In the genomic region with DNA sequence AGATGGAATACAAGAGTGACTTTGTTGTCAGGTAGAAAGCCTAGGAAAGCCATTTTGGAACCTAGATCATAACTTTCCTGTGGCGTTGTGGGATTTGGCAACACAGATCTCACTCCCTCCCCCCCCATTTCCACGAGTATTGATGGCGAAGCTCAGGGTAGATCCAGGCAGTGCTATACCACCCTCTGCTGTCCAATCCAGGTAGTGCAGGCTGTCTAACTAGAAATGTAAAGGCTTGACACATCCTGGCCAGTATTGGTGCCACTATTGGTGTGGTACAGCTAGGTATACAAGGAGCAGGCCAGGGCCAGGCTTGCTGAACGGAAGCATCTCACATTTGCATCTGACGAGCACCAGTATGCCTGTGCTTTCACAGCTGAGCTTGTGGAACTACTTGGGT, we compare ENCODE assay signal across 7 mouse cellular contexts. TPM values are rescaled to one million over a fixed set of nuclear protein-coding genes. Genes with fewer than 3 reads are reported as not detected.
DNase-seq lines count a peak whose midpoint lies in the region; ATAC-seq lines count a peak whose summit lies in the region.

No protein-coding gene starts in this region.

- DNase-seq in adipocyte (ENCODE audit: low spot score) = peak; percentile 82
- peak; percentile 75 for DNase-seq in cerebellum, adult 9-10 months
- peak; percentile 69 for DNase-seq in hindlimb bud, embryonic 11.5 days (ENCODE audit: extremely low spot score, low read depth, low spot score)
- peak; percentile 83 to 89 for DNase-seq in left cerebral cortex, adult 18-20 months (ENCODE audit: low spot score in 2 of 2)
- peak; percentile 85 for DNase-seq in mesoderm, embryonic 11.5 days (ENCODE audit: low read depth, low spot score)
- DNase-seq in right cerebral cortex, postnatal 4 days = peak; percentile 92

- ATAC-seq in frontal cortex, adult (ENCODE audit: low TSS enrichment) = peak; percentile 85

RNA-seq across cellular contexts. Expression of gene Upp1, which starts 18.6 kb away (rescaled TPM):
- 1 to 10 TPM; 2.8 to 3.0 TPM for total RNA-seq in left cerebral cortex, adult 18-20 months (2021)

RNA-seq across cellular contexts. Expression of gene Abca13, which starts 55.3 kb away (rescaled TPM):
- total RNA-seq in left cerebral cortex, adult 18-20 months (2021) = under 1 TPM; 0.02 TPM

Comparison
In these comparisons a context has a peak if more than half of its experiments do, and no peak if none do; other contexts are left out.
1. Peak in every context shown above with its lines: DNase-seq and ATAC-seq.